Mouse (Mus musculus): ENCODE measurements around the gene Lrsam1. TPM values are rescaled to one million over a fixed set of nuclear protein-coding genes. Genes with fewer than 3 reads are reported as not detected.
A peak's percentile ranks its signal among the peaks of the same experiment; 100 is the strongest.

Gene Lrsam1
- polyA plus RNA-seq, 1 experiment from 2014 or later = 4.3 TPM

GRCm38 (mm10) chr2:32982700-32983099, 21.3 kb upstream of the Lrsam1 start:
- ATAC-seq = no peak
- H3K9me3 ChIP-seq (ENCODE audit: control insufficient read depth) = no peaks in the 10 kb centered on the region
- peaks cover 9% of the 10 kb centered on the region; the same call in 1 of the 2 replicates for H3K4me1 ChIP-seq (replicated peaks; ENCODE audit: control insufficient read depth, insufficient read depth, low read length)
- H3K27ac ChIP-seq (ENCODE audit: low read depth, low read length) = peak overlapping the region; percentile 51
- H3K27me3 ChIP-seq (replicated peaks; ENCODE audit: control insufficient read depth, insufficient read depth, low read length) = no peaks in the 10 kb centered on the region
- TF ChIP-seq CTCF (IDR thresholded peaks at IDR 0.05; ENCODE audit: low read depth) = no peak
- 2% methylated on average over 4 of the region's 4 CpGs for WGBS
- H3K9ac ChIP-seq (ENCODE audit: low read depth, low read length) = 0 out of 2 replicates have a peak overlapping the region, but pooled peaks have one; percentile 0
- peak overlapping the region; percentile 53 for H3K4me3 ChIP-seq (ENCODE audit: low read depth, low read length)
- peak overlapping the region; percentile 98 for H3K4me2 ChIP-seq (replicated peaks; ENCODE audit: low read depth)
- H3K36me3 ChIP-seq (ENCODE audit: control insufficient read depth, insufficient read depth) = no peaks in the 10 kb centered on the region

GRCm38 (mm10) chr2:32981725-32982271, 20.4 kb upstream of the Lrsam1 start, which contains the start of gene Slc2a8:
TSS of gene Slc2a8 (minus strand) at chr2:32982083.
- no peaks in the 10 kb centered on the region for H3K36me3 ChIP-seq (ENCODE audit: control insufficient read depth, insufficient read depth)
- WGBS = under 1% methylated on average over 50 of the region's 50 CpGs
- no peaks in the 10 kb centered on the region for H3K27me3 ChIP-seq (replicated peaks; ENCODE audit: control insufficient read depth, insufficient read depth, low read length)
- no peaks in the 10 kb centered on the region for H3K9me3 ChIP-seq (ENCODE audit: control insufficient read depth)
- TF ChIP-seq CTCF (IDR thresholded peaks at IDR 0.05; ENCODE audit: low read depth) = no peak
- peak; percentile 88 for ATAC-seq
- peak within 1 kb of the TSS; percentile 53 for H3K4me3 ChIP-seq (ENCODE audit: low read depth, low read length)
- peak within 1 kb of the TSS; percentile 51 for H3K27ac ChIP-seq (ENCODE audit: low read depth, low read length)
- peak within 1 kb of the TSS; percentile 60 for H3K9ac ChIP-seq (ENCODE audit: low read depth, low read length)
- H3K4me2 ChIP-seq (replicated peaks; ENCODE audit: low read depth) = peak within 1 kb of the TSS; percentile 98
- peaks cover 9% of the 10 kb centered on the region; the same call in 1 of the 2 replicates for H3K4me1 ChIP-seq (replicated peaks; ENCODE audit: control insufficient read depth, insufficient read depth, low read length)

- no peak for TF ChIP-seq CTCF (IDR thresholded peaks at IDR 0.05; ENCODE audit: low read depth)
- 2% methylated on average over 23 of the region's 23 CpGs for WGBS
Observed at GRCm38 (mm10) chr2:32981281-32981680, 19.9 kb upstream of the Lrsam1 start.

GRCm38 (mm10) chr2:32979675-32980074, 18.3 kb upstream of the Lrsam1 start:
- Histone ChIP-seq H3K27me3 (replicated peaks; ENCODE audit: control insufficient read depth, insufficient read depth, low read length) (no peaks in the 10 kb centered on the region), H3K4me1 (replicated peaks; ENCODE audit: control insufficient read depth, insufficient read depth, low read length) (peaks cover 9% of the 10 kb centered on the region; the same call in 1 of the 2 replicates), H3K36me3 (ENCODE audit: control insufficient read depth, insufficient read depth) (peaks cover 7% of the 10 kb centered on the region; the same call in 1 of the 2 replicates), H3K4me3 (ENCODE audit: low read depth, low read length) (no peak overlapping the region), H3K27ac (ENCODE audit: low read depth, low read length) (no peak overlapping the region), H3K9me3 (ENCODE audit: control insufficient read depth) (no peaks in the 10 kb centered on the region), H3K4me2 (replicated peaks; ENCODE audit: low read depth) (no peak overlapping the region), H3K9ac (ENCODE audit: low read depth, low read length) (no peak overlapping the region)
- no peak for ATAC-seq
- TF ChIP-seq CTCF (IDR thresholded peaks at IDR 0.05; ENCODE audit: low read depth) = no peak
- WGBS = 92% methylated on average over 7 of the region's 7 CpGs

More at GRCm38 (mm10) chr2:32981281-32981680, 19.9 kb upstream of the Lrsam1 start:
- H3K9me3 ChIP-seq (ENCODE audit: control insufficient read depth) = no peaks in the 10 kb centered on the region
- H3K36me3 ChIP-seq (ENCODE audit: control insufficient read depth, insufficient read depth) = peaks cover 5% of the 10 kb centered on the region; the same call in 1 of the 2 replicates
- H3K4me3 ChIP-seq (ENCODE audit: low read depth, low read length) = peak overlapping the region; percentile 53
- H3K4me1 ChIP-seq (replicated peaks; ENCODE audit: control insufficient read depth, insufficient read depth, low read length) = peaks cover 9% of the 10 kb centered on the region; the same call in 1 of the 2 replicates
- peak overlapping the region; percentile 60 for H3K9ac ChIP-seq (ENCODE audit: low read depth, low read length)
- no peaks in the 10 kb centered on the region for H3K27me3 ChIP-seq (replicated peaks; ENCODE audit: control insufficient read depth, insufficient read depth, low read length)
- peak overlapping the region; percentile 51; the same call in 1 of the 2 replicates for H3K27ac ChIP-seq (ENCODE audit: low read depth, low read length)
- peak overlapping the region; percentile 98 for H3K4me2 ChIP-seq (replicated peaks; ENCODE audit: low read depth)
- ATAC-seq = peak; percentile 1; the same call in 1 of the 2 replicates

- TF ChIP-seq CTCF (IDR thresholded peaks at IDR 0.05; ENCODE audit: low read depth) = no peak
- WGBS = 50% methylated on average over 3 of the region's 3 CpGs
- no peak for ATAC-seq
- no peaks in the 10 kb centered on the region for H3K9me3 ChIP-seq (ENCODE audit: control insufficient read depth)
- H3K27me3 ChIP-seq (replicated peaks; ENCODE audit: control insufficient read depth, insufficient read depth, low read length) = no peaks in the 10 kb centered on the region
- no peak overlapping the region for H3K27ac ChIP-seq (ENCODE audit: low read depth, low read length)
- no peak overlapping the region for H3K4me2 ChIP-seq (replicated peaks; ENCODE audit: low read depth)
- peaks cover 9% of the 10 kb centered on the region; the same call in 1 of the 2 replicates for H3K4me1 ChIP-seq (replicated peaks; ENCODE audit: control insufficient read depth, insufficient read depth, low read length)
- peaks cover 17% of the 10 kb centered on the region for H3K36me3 ChIP-seq (ENCODE audit: control insufficient read depth, insufficient read depth)
- no peak overlapping the region for H3K4me3 ChIP-seq (ENCODE audit: low read depth, low read length)
- no peak overlapping the region for H3K9ac ChIP-seq (ENCODE audit: low read depth, low read length)
Observed at GRCm38 (mm10) chr2:32978675-32979074, 17.3 kb upstream of the Lrsam1 start.

- H3K9ac ChIP-seq (ENCODE audit: low read depth, low read length) = no peak overlapping the region
- no peak for TF ChIP-seq CTCF (IDR thresholded peaks at IDR 0.05; ENCODE audit: low read depth)
- no peaks in the 10 kb centered on the region for H3K9me3 ChIP-seq (ENCODE audit: control insufficient read depth)
- H3K4me2 ChIP-seq (replicated peaks; ENCODE audit: low read depth) = no peak overlapping the region
- 74% methylated on average over 5 of the region's 5 CpGs for WGBS
- H3K4me1 ChIP-seq (replicated peaks; ENCODE audit: control insufficient read depth, insufficient read depth, low read length) = peaks cover 4% of the 10 kb centered on the region; the same call in 1 of the 2 replicates
- no peak overlapping the region for H3K27ac ChIP-seq (ENCODE audit: low read depth, low read length)
- H3K27me3 ChIP-seq (replicated peaks; ENCODE audit: control insufficient read depth, insufficient read depth, low read length) = no peaks in the 10 kb centered on the region
- H3K36me3 ChIP-seq (ENCODE audit: control insufficient read depth, insufficient read depth) = peaks cover 25% of the 10 kb centered on the region
- H3K4me3 ChIP-seq (ENCODE audit: low read depth, low read length) = no peak overlapping the region
- ATAC-seq = no peak
Observed at GRCm38 (mm10) chr2:32977114-32977513, 15.7 kb upstream of the Lrsam1 start.

Data from intestine, postnatal 0 days (tissue).